Mouse (Mus musculus): ENCODE results near the gene Racgap1.

DNA sequence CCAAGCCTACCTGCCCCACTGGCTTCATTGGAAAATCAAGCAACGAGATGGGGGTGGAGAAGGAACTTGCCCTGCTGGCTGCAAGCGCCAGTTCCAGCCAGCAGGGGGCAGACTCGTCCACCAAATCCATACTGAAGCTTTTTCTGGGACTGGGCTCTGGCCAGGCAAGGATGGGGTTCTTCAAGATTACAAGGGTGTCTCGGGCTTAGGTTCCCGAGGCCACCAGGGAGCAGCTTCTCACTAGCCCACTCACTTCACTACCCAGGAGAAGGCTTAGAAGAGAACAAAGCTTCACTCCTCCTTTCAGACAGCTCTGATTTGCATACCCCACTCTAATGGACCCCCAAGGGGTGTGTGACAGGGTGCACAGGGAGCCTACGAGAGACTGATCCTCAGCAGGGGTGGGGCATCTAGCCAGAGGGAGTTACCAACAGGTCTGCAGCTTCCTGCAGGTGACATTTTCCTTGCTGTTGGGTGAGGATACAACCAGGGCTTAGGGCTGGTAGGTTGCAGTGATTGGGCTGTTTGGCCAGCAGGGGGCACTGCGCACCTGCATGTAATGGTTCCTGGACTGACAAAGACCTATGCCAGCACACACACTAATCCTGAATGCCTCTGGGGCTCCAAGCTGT, 55.3 kb downstream of the Racgap1 start:
- peak; percentile 97 for TF ChIP-seq CTCF (conservative IDR thresholded peaks at IDR 0.05; ENCODE audit: insufficient read depth, insufficient read length, low read depth, low read length)
- no peak for TF ChIP-seq POLR2A (IDR thresholded peaks at IDR 0.05; ENCODE audit: low read depth, low read length)
